Mouse (Mus musculus) ES-Bruce4 (cell line): ENCODE measurements around the gene Afg1l.

ENCODE experiments used
- CTCF ChIP-seq: IDR thresholded peaks from one replicate; pipeline ENCODE4 v1.8.1; 2011; ENCODE audit warnings: low read depth, low read length
- POLR2A ChIP-seq: IDR thresholded peaks from one replicate; pipeline ENCODE4 v1.8.1; 2011; ENCODE audit warnings: low read length; ENCODE audit not compliant: insufficient read depth

GRCm38 (mm10) chr10:42501161-42501560 lies 22.8 kb upstream of the Afg1l start:
- TF ChIP-seq CTCF (no peak), POLR2A (no peak)
